Mouse (Mus musculus) liver, postnatal 0 days (tissue): ENCODE data around the gene Ccl27b. TPM values are rescaled to one million over a fixed set of nuclear protein-coding genes. Genes with fewer than 3 reads are reported as not detected.
"Not testable (repeated sequence)": the region's sequence is repeated elsewhere in the genome, so short reads cannot be mapped to it uniquely, and the experiment has no call there.

Experiments
- ATAC-seq: fragments of 200-750 bp; cut with Nextera tagmentation; 2 replicates; pipeline ENCODE4 v1.8.0; 2017; ENCODE audit warnings: mild to moderate bottlenecking, moderate library complexity
- DNase-seq: peaks from one replicate; pipeline ENCODE4 v3.0.0-alpha.2; 2016
- H3K27ac ChIP-seq: fragments of 300-500 bp; sonication (generic); 2 replicates; pipeline ENCODE4 v1.5.1; 2014; ENCODE audit warnings: antibody characterized with exemption, moderate library complexity, mild to moderate bottlenecking, low read depth
- H3K27me3 ChIP-seq: fragments of 300-500 bp; sonication (generic); 2 replicates; pipeline ENCODE4 v1.6.1; 2014; ENCODE audit warnings: low read length, control low read depth, mixed read lengths; ENCODE audit not compliant: insufficient read depth
- H3K36me3 ChIP-seq: fragments of 300-500 bp; sonication (generic); replicated peaks from 2 replicates; pipeline ENCODE4 v1.6.1; 2014; ENCODE audit warnings: mild to moderate bottlenecking, control low read depth, low read length, moderate library complexity, mixed read lengths; ENCODE audit not compliant: insufficient read depth
- H3K4me1 ChIP-seq: fragments of 300-500 bp; sonication (generic); 2 replicates; pipeline ENCODE4 v1.6.1; 2014; ENCODE audit warnings: antibody characterized with exemption, mild to moderate bottlenecking, control low read depth; ENCODE audit not compliant: insufficient read depth
- H3K4me2 ChIP-seq: fragments of 300-500 bp; sonication (generic); 2 replicates; pipeline ENCODE4 v1.6.1; 2014; ENCODE audit warnings: low read depth, mild to moderate bottlenecking, low read length, moderate library complexity, mixed read lengths
- H3K4me3 ChIP-seq: fragments of 300-500 bp; sonication (generic); 2 replicates; pipeline ENCODE4 v1.5.1; 2014; ENCODE audit warnings: low read depth, low read length
- H3K9ac ChIP-seq: fragments of 300-500 bp; sonication (generic); replicated peaks from 2 replicates; pipeline ENCODE4 v1.6.1; 2014; ENCODE audit warnings: mild to moderate bottlenecking, moderate library complexity
- H3K9me3 ChIP-seq: fragments of 300-500 bp; sonication (generic); 2 replicates; pipeline ENCODE4 v1.6.1; 2016; ENCODE audit warnings: mild to moderate bottlenecking, control low read depth, low read length, mixed read lengths
- WGBS: fragments of 180-500 bp; shearing (Covaris S2); extraction: QIAGEN DNeasy Blood & Tissue Kit; methylation state at CpG from one replicate; pipeline ENCODE4 v1.1.7; 2014; ENCODE audit not compliant: insufficient replicate concordance; 5-methylcytosine and 5-hydroxymethylcytosine counted together
- polyA plus RNA-seq: library from polyadenylated mRNA; unstranded; fragments of >200 nt; fragmentation: Nextera tagmentation; extraction: Ambion mirVana; gene quantifications from 2 replicates; pipeline ENCODE4 v1.2.1, GENCODE M21; 2015

Gene Ccl27b
- polyA plus RNA-seq: not detected in 2 replicates

GRCm38 (mm10) chr4:42654951-42655350 is at the start of gene Ccl27b:
TSS of gene Ccl27b (plus strand) at chr4:42655251.
- ATAC-seq, H3K9ac ChIP-seq, H3K27me3 ChIP-seq, H3K27ac ChIP-seq, H3K9me3 ChIP-seq, H3K4me2 ChIP-seq, H3K4me3 ChIP-seq, DNase-seq, H3K36me3 ChIP-seq, H3K4me1 ChIP-seq: not testable (repeated sequence)
- no CpG with 5 or more reads among the region's 9 CpGs for WGBS

- H3K27ac ChIP-seq, DNase-seq, H3K9me3 ChIP-seq, ATAC-seq, H3K36me3 ChIP-seq, H3K27me3 ChIP-seq, H3K4me2 ChIP-seq, H3K9ac ChIP-seq, H3K4me3 ChIP-seq, H3K4me1 ChIP-seq: not testable (repeated sequence)
- WGBS: no CpG with 5 or more reads among the region's 5 CpGs
Measured at GRCm38 (mm10) chr4:42611895-42612294, 43.2 kb upstream of the Ccl27b start, which contains the start of gene Gm10591. TSS of gene Gm10591 (plus strand) at chr4:42612195.

GRCm38 (mm10) chr4:42629419-42629818 is 25.6 kb upstream of the Ccl27b start, which contains the start of gene Gm2564:
TSS of gene Gm2564 (plus strand) at chr4:42629719.
- not testable (repeated sequence) for ATAC-seq, H3K27ac ChIP-seq, DNase-seq, H3K9ac ChIP-seq, H3K4me2 ChIP-seq, H3K27me3 ChIP-seq, H3K36me3 ChIP-seq, H3K4me3 ChIP-seq, H3K4me1 ChIP-seq, H3K9me3 ChIP-seq
- WGBS: no CpG with 5 or more reads among the region's 8 CpGs

- WGBS: no CpG with 5 or more reads among the region's 3 CpGs
Measured at GRCm38 (mm10) chr4:42661793-42662192, 6.7 kb downstream of the Ccl27b start, which contains the start of gene Il11ra2. TSS of gene Il11ra2 (minus strand) at chr4:42661893.

GRCm38 (mm10) chr4:42675415-42675814 is 20.4 kb downstream of the Ccl27b start:
- no CpG with 5 or more reads among the region's 4 CpGs for WGBS
- not testable (repeated sequence) for H3K4me1 ChIP-seq, H3K27ac ChIP-seq, H3K27me3 ChIP-seq, DNase-seq, H3K36me3 ChIP-seq, H3K4me3 ChIP-seq, ATAC-seq, H3K9me3 ChIP-seq, H3K9ac ChIP-seq, H3K4me2 ChIP-seq

More at GRCm38 (mm10) chr4:42661793-42662192, 6.7 kb downstream of the Ccl27b start, which contains the start of gene Il11ra2:
- not testable (repeated sequence) for DNase-seq, H3K27me3 ChIP-seq, H3K9me3 ChIP-seq, H3K4me2 ChIP-seq, H3K27ac ChIP-seq, H3K36me3 ChIP-seq, ATAC-seq, H3K4me3 ChIP-seq, H3K9ac ChIP-seq, H3K4me1 ChIP-seq

- ATAC-seq, H3K4me3 ChIP-seq, H3K36me3 ChIP-seq, H3K9me3 ChIP-seq, H3K27me3 ChIP-seq, DNase-seq, H3K4me2 ChIP-seq, H3K9ac ChIP-seq, H3K4me1 ChIP-seq, H3K27ac ChIP-seq: not testable (repeated sequence)
- no CpG with 5 or more reads among the region's 7 CpGs for WGBS
Measured at GRCm38 (mm10) chr4:42679365-42679764, 24.3 kb downstream of the Ccl27b start.

GRCm38 (mm10) chr4:42680374-42681356 is 25.6 kb downstream of the Ccl27b start:
- H3K4me2 ChIP-seq, DNase-seq, ATAC-seq, H3K4me1 ChIP-seq, H3K27me3 ChIP-seq, H3K4me3 ChIP-seq, H3K9me3 ChIP-seq, H3K36me3 ChIP-seq, H3K9ac ChIP-seq, H3K27ac ChIP-seq: not testable (repeated sequence)
- no CpG with 5 or more reads among the region's 32 CpGs for WGBS

DNA sequence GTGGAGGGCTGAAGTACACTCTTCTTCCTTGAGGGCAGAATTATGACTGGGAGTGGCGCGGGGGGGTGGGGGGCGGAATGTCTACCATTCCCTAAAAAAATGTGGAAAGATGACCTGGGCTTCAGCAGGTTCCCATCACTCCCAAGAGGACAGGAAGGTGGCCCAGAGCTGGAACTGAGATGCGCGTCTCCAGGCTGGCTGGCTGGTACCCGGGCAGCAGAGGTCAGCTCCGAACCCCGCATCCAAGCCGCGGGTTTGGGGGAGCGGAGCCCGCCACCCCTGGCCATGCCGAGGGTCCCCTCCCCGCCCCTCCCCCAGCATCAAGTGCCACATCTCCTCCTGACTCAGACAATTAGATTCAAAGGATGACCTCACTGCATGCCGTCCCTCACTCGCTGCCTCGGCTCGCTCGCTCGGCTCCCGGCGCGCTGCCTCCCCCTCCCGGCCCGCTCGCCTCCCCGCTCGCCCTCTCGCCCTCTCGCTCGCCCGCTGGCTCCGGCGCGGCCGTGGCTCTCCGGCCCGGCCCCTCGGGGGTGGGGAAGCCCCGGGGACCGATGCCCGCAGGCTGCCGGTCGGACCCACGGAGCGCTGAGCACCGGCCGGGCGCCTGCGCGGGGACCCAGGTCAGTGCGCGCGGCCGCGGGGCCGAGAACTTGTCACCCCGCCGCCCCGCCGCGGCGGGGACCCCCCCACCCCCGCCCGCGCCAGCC is 26.6 kb downstream of the Ccl27b start:
- H3K4me2 ChIP-seq, H3K27ac ChIP-seq, DNase-seq, H3K9me3 ChIP-seq, ATAC-seq, H3K9ac ChIP-seq, H3K36me3 ChIP-seq, H3K27me3 ChIP-seq, H3K4me3 ChIP-seq, H3K4me1 ChIP-seq: not testable (repeated sequence)
- no CpG with 5 or more reads among the region's 66 CpGs for WGBS

DNA sequence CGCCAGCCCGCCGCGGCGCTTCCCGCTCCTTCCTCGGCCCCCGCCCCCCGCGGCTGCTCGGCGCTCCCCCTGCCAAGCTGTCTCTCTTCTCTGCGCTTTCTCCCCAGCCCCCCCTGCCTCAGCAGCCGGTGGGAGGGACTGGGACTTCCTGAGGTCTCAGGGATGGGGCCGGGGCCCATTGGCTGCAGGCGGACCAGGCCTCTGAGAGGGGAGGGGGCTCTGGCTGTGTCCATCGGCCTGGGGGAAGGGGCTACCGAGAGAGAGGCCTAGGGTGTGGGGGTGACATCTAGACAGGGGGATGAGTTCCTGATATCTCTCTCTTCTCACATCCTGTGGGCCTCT is 27.1 kb downstream of the Ccl27b start:
- H3K4me3 ChIP-seq, ATAC-seq, H3K9ac ChIP-seq, H3K4me2 ChIP-seq, H3K27me3 ChIP-seq, H3K4me1 ChIP-seq, DNase-seq, H3K9me3 ChIP-seq, H3K27ac ChIP-seq, H3K36me3 ChIP-seq: not testable (repeated sequence)
- WGBS: no CpG with 5 or more reads among the region's 18 CpGs
